Mouse (Mus musculus) megakaryocyte, embryonic 14.5 days (primary cell): ENCODE measurements at regions not wholly inside any gene's neighbourhood (a gene's known extent, or its start where the extent isn't known, plus 50 kb on each side); places are given as distances from the start of the nearest gene placed in this dataset.

ENCODE experiments used
- FLI1 ChIP-seq: IDR thresholded peaks from 2 replicates; pipeline ENCODE4 v1.6.1; 2012; ENCODE audit warnings: low read length, inconsistent platforms, mixed read lengths
- GATA1 ChIP-seq: IDR thresholded peaks from 3 replicates; pipeline ENCODE4 v1.6.1; 2012; ENCODE audit warnings: mixed read lengths, low read length, inconsistent platforms, borderline replicate concordance

DNA sequence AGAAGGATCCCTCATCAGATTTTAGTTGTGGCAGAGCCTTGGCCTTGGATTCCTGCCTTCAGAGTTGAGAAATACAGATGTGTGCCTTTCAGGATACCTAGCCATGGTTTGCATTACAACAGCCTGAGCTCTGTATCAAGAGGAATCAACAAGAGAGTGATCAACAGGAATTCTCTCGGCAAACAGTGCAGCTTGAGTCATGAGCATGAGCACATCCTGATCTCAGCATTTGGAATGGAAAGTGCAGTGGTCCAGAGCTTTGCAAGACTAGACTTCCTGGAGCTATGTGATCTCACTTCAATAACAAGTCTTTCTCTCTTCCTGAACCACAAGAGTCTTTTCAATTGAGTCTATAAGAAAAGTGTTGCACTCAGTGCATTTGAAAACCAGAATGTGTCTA is 578.2 kb upstream of the Sox11 start:
- TF ChIP-seq GATA1 (no peak), FLI1 (no peak)
